Mouse (Mus musculus) heart, embryonic 10.5 days (tissue): Measurements from ENCODE around the gene Gm28047. TPM values are rescaled to one million over a fixed set of nuclear protein-coding genes. Genes with fewer than 3 reads are reported as not detected.

Source experiments
- DNase-seq: peaks from one replicate; pipeline ENCODE4 v3.0.0-alpha.2; 2017; ENCODE audit warnings: low spot score
- H3K27ac ChIP-seq: fragments of 300-500 bp; sonication (generic); 2 replicates; pipeline ENCODE4 v1.5.1; 2016; ENCODE audit warnings: mild to moderate bottlenecking
- H3K27me3 ChIP-seq: fragments of 300-500 bp; sonication (generic); 2 replicates; pipeline ENCODE4 v1.6.1; 2016; ENCODE audit warnings: mild to moderate bottlenecking; ENCODE audit not compliant: poor library complexity, insufficient read depth, severe bottlenecking
- H3K36me3 ChIP-seq: fragments of 300-500 bp; sonication (generic); 2 replicates; pipeline ENCODE4 v1.6.1; 2016; ENCODE audit warnings: mild to moderate bottlenecking, moderate library complexity
- H3K4me1 ChIP-seq: fragments of 300-500 bp; sonication (generic); 2 replicates; pipeline ENCODE4 v1.6.1; 2016; ENCODE audit warnings: mild to moderate bottlenecking
- H3K4me3 ChIP-seq: fragments of 300-500 bp; sonication (generic); 2 replicates; pipeline ENCODE4 v1.5.1; 2016; ENCODE audit warnings: mild to moderate bottlenecking, moderate library complexity
- H3K9me3 ChIP-seq: fragments of 300-500 bp; sonication (generic); 2 replicates; pipeline ENCODE4 v1.6.1; 2016; ENCODE audit warnings: mild to moderate bottlenecking, moderate library complexity
- WGBS: fragments of 180-500 bp; shearing (Covaris S2); methylation state at CpG from one replicate; pipeline ENCODE4 v1.1.7; 2016; 5-methylcytosine and 5-hydroxymethylcytosine counted together
- polyA plus RNA-seq: library from polyadenylated mRNA; unstranded; fragments of >200 nt; fragmentation: Nextera tagmentation; extraction: Ambion mirVana; gene quantifications from 2 replicates; pipeline ENCODE4 v1.2.1, GENCODE M21; 2016

Gm28047 gene
- polyA plus RNA-seq, 1 experiment from 2014 or later, result not detected

DNA sequence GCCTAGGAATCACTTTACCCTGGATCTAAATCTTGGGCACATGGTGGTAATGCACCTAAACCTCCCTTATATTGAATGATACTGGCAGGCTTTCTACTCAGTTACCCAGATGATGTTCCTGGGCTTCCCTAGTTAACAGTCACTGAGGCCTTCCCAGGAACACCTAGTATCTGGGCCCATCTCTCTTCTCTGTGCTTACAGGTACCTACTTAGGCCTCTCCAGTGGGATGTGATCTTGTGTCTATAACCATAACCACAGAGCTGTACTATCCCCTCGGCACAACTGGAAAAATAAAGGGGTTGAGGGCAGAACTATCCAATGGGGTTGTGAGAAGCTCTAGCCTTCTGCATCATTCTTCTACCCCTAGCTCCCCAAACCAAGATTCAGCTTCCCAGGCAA, 118.0 kb downstream of the Gm28047 start:
- Histone ChIP-seq H3K27me3 (no peaks in the 10 kb centered on the region), H3K4me3 (no peak overlapping the region), H3K27ac (no peak overlapping the region), H3K9me3 (no peaks in the 10 kb centered on the region), H3K36me3 (peaks cover 45% of the 10 kb centered on the region), H3K4me1 (peaks cover 27% of the 10 kb centered on the region)
- 88% methylated on average over 1 of the region's 1 CpGs for WGBS
- DNase-seq, result peak; percentile 22

DNA sequence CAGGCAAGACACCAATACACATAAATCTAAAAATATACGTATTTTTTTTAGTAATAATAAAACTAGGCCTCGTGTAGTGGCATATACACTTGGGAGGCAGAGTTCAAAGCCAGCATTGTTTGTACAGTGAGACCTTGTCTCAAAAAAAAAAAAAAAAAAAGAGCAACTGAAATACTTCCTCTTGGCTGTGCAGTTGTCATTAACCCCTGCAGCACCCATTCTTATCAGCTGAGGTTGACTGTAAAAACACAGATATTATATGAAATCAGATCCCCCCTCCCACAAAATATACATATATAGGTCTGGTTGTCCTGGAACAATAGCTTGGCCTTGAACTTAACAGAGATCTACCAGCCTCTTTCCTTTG, 118.4 kb downstream of the Gm28047 start:
- 65% methylated on average over 2 of the region's 2 CpGs for WGBS
- peaks cover 23% of the 10 kb centered on the region for H3K4me1 ChIP-seq
- no peak for DNase-seq
- no peak overlapping the region for H3K27ac ChIP-seq
- H3K4me3 ChIP-seq, result no peak overlapping the region
- H3K27me3 ChIP-seq, result no peaks in the 10 kb centered on the region
- H3K9me3 ChIP-seq, result no peaks in the 10 kb centered on the region
- peaks cover 49% of the 10 kb centered on the region for H3K36me3 ChIP-seq

DNA sequence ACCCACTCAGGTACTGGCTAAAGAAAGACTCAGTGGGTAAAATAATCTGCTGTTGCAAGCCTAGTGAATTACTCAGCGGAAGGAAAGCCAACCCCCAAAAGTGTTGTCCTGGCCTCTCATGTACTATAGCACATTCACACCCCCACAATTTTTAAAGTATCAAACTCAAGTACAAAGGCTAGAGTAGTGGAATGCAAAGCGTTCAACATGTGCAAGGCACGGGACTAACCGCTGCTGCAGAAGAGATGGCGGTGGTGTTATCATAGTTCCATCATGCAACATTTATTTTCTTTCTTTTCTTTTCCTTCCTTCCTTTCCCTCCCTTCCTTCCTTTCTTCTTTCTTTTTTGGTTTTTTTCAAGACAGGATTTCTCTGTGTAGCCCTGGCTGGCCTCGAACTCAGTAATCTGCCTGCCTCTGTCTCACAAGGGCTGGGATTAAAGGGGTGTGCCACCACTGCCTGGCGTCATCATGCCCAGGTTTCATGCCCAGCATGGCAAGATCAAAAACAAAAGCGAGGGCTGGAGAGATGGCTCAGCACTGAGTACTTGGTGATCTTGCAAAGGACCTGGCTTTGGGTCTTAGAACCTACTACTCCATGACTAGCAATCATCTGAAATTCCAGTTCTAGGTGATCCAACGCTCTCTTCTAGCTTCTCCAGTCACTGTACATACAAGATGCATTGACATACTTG, 119.0 kb downstream of the Gm28047 start:
- Histone ChIP-seq H3K9me3 (no peaks in the 10 kb centered on the region), H3K27me3 (no peaks in the 10 kb centered on the region), H3K36me3 (peaks cover 55% of the 10 kb centered on the region), H3K27ac (no peak overlapping the region), H3K4me3 (no peak overlapping the region), H3K4me1 (peaks cover 23% of the 10 kb centered on the region)
- WGBS, result 82% methylated on average over 9 of the region's 9 CpGs
- peak; percentile 68 for DNase-seq

DNA sequence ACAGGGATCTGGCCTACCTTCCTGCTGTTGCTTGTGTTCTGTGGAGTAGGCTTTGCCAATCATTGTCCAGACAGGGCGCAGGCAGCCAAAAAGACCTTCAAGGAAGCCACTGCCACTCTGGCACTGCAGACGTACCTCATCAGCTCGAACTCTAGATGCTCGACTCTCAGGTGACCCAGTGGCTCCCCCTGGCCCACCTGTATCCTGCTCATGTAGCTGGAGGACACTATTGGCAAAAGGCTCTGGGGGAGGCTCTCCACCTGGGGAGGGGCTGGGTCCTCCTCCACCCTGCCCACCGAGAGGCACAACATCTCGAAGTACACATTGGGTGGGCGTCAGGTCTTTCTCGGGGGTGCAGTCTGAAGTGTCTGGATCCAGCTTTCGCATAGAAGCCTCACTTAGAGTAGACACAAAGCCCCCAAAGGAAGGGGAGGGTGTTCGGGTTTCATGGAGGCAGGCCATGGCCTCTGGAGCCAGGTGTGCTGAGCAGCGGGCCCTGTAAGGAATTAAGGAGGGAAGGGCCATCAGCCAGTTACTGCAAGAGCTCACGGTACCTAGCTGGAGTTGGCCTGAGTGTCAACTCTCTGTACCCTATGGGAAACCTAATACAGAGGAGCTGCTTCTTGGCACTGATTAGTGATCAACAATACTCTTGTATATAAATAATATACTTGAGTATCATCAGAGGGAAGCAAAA, 119.6 kb downstream of the Gm28047 start:
- no peaks in the 10 kb centered on the region for H3K27me3 ChIP-seq
- no peak overlapping the region for H3K4me3 ChIP-seq
- no peaks in the 10 kb centered on the region for H3K9me3 ChIP-seq
- no peak overlapping the region for H3K27ac ChIP-seq
- peaks cover 62% of the 10 kb centered on the region for H3K36me3 ChIP-seq
- DNase-seq, result peak; percentile 73
- peaks cover 21% of the 10 kb centered on the region for H3K4me1 ChIP-seq
- WGBS, result 71% methylated on average over 12 of the region's 12 CpGs

DNA sequence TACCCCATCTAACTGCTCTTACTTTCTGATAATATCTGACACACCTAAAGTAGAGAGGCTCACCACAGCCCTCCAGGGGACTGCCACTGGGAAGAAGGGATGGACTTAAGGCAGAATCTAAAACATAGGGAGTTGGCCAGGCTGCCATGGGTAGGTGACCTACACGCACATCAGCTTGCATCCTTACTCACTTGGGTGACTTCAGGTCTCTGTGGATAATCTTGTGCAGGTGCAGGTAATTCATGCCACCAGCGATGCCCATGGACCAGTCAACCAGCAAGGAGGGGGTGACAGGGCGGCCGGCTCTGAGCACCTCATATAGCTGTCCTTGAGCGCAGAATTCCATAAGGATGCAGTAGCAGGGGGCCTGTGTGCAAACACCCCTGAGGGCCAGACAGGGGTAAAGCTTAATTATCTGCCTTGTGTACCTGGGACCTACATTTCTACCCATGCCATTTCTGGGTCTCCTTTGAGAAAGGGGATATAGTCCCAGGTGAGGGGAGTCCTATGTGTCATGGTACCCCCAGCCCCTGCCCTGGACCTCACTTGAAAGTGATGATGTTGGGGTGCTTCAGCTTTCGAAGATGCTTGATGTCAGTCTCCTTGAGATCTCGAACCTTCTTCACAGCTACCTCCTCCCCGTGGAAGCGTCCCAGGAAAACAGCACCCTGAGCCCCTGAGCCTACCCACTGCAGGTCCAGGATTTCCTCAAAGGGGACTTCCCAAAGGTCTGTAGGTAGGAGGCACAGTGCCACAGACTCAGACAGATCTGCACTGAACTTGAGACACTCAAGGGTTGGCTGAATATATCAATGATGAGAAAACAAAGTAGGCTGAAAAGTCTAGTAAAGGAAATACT, 120.7 kb downstream of the Gm28047 start:
- no peaks in the 10 kb centered on the region for H3K9me3 ChIP-seq
- peaks cover 72% of the 10 kb centered on the region for H3K36me3 ChIP-seq
- DNase-seq, result peak; percentile 75
- no peak overlapping the region for H3K4me3 ChIP-seq
- 87% methylated on average over 9 of the region's 9 CpGs for WGBS
- no peaks in the 10 kb centered on the region for H3K27me3 ChIP-seq
- no peak overlapping the region for H3K27ac ChIP-seq
- H3K4me1 ChIP-seq, result peaks cover 11% of the 10 kb centered on the region; the same call in 1 of the 2 replicates

DNA sequence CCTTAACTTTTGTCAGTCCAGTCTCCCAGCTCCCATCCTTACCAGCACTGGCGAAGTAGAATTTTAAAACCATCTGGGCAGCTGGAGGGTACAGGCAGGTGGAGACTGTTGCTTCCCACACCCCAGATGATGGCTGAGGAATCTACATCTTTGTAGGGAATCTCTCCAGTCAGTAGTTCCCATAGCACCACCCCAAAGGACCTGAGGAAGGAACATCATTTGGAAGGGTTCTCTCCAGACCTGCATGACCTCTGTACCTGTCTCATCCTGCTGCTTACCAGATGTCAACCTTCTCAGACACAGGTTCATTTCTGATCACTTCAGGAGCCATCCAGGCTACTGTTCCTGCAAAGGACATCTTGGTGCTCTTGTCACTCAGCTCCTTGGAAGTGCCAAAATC, 121.4 kb downstream of the Gm28047 start, which contains the start of gene Gm10337:
Gene Gm10337 (plus strand): TSS at position 276 of the 400 bp plus-strand sequence.
- Histone ChIP-seq H3K9me3 (no peaks in the 10 kb centered on the region), H3K4me1 (0 out of 2 replicates have a peak, but pooled peaks cover 9% of the 10 kb centered on the region), H3K27ac (no peak within 1 kb of the TSS), H3K27me3 (no peaks in the 10 kb centered on the region), H3K36me3 (peaks cover 79% of the 10 kb centered on the region), H3K4me3 (no peak within 1 kb of the TSS)
- WGBS, result 90% methylated on average over 1 of the region's 1 CpGs
- no peak for DNase-seq

DNA sequence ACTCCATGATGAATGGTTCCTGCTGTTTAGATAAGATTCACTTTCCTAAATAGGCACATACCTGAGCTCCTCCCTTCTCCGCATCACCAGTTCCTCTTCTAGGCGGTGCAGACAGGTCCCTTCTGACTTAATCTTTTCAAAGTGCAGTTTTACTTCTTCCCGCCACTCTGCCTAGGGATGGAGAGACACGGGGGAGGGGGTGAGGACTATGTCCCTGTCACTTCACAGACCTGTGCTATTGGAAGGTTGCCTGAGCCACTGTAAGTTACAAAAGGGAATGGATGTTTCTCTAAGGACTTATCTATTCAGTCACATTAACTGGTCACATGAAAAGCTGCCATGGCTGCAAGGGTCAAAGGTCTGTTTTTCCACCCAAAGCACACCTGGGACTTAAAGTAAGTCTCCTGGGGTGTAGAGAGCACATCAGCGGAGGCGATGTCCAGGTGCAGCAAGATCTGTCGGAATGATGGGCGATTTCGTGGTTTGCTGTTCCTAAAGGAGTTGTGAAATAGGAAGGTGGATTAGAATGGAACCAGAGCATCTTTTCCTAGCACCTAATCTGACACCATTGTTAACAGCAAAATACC, 122.5 kb downstream of the Gm28047 start:
- WGBS, result 75% methylated on average over 9 of the region's 9 CpGs
- peaks cover 88% of the 10 kb centered on the region for H3K36me3 ChIP-seq
- DNase-seq, result no peak

DNA sequence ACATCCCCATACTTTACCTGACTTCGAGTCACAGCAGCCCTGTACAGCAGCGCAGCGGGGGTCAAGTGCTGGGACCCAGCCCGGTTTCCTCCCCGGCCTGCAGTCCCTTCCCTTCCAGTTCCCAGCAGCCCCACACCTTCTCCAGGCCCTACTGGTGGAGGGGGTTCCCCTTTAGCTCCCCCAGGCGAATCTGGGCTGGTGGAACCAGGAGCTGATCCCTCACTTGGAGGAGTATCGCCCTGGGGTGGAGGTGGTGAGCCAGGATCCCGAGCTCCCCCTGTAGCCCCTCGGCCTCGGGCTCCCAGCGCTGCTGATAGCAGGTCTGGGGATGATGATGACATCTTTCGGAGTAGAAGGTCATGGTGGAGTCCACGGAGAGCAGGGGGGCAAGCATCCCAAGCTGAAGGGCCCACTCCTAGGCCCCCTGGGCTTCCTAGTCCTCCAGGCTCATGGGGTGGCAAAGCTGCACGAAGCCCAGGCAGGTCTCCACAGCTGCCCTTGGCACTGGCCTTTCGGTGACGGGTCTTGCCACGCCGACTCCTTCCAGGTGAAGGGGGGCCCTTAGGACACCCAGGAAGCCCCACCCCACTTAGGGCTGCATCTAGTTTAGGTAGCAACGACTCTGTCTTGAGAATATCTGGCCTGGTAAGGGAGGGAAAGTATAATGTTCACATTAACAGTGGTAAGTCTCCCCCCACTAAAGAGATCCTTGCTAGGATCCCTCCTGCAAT, 123.6 kb downstream of the Gm28047 start:
- no peaks in the 10 kb centered on the region for H3K27me3 ChIP-seq
- H3K4me3 ChIP-seq, result no peak overlapping the region
- no peak overlapping the region for H3K27ac ChIP-seq
- no peak for DNase-seq
- peaks cover 93% of the 10 kb centered on the region for H3K36me3 ChIP-seq
- H3K4me1 ChIP-seq, result 0 out of 2 replicates have a peak, but pooled peaks cover 9% of the 10 kb centered on the region
- WGBS, result 90% methylated on average over 19 of the region's 19 CpGs
- no peaks in the 10 kb centered on the region for H3K9me3 ChIP-seq

More for the DNA sequence above, 122.5 kb downstream of the Gm28047 start:
- H3K9me3 ChIP-seq, result no peaks in the 10 kb centered on the region
- H3K4me3 ChIP-seq, result no peak overlapping the region
- H3K27ac ChIP-seq, result no peak overlapping the region
- 0 out of 2 replicates have a peak, but pooled peaks cover 9% of the 10 kb centered on the region for H3K4me1 ChIP-seq
- H3K27me3 ChIP-seq, result no peaks in the 10 kb centered on the region

DNA sequence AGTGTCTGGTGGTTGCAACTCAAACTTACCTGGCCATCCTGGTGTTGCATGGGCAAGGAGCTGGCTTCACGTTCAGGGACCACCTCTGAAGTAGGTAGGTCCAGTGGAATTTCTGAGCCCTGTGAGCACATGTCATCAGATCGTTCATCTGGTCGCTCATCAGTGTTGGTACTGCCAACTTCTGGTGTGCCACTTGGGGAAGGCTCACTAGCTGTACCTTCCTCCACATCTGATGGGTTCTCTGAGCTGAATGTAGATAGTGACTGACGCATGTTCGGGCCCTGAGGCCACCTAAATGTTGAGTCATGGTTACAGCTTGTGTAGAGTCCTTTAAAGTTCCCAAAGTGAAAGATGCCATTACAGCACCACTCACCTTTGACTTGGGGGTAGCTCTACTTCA, 124.4 kb downstream of the Gm28047 start:
- Histone ChIP-seq H3K36me3 (peaks cover 97% of the 10 kb centered on the region), H3K4me3 (no peak overlapping the region), H3K4me1 (0 out of 2 replicates have a peak, but pooled peaks cover 9% of the 10 kb centered on the region), H3K27ac (no peak overlapping the region), H3K27me3 (no peaks in the 10 kb centered on the region), H3K9me3 (no peaks in the 10 kb centered on the region)
- 86% methylated on average over 5 of the region's 5 CpGs for WGBS
- DNase-seq, result no peak

DNA sequence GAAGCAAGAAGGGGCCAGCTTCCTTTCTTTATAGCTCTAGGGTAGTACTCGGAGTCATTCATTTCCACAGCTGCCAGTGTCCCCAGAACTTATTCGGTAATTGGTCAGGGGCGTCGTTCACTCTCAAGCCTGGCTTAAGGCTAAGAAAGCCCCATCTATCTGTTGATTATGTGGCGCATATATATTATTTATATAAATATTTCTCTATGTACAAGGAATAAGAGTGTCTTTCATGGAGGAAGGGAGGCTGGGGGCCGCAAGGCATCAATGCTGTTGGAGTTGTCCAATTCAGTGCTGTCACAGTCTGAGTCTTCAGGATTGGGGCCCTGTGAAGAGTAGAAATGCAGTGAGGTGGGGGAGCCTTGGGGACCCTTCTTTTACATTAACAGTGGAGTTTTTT, 125.0 kb downstream of the Gm28047 start:
- Histone ChIP-seq H3K4me3 (no peak overlapping the region), H3K27ac (no peak overlapping the region), H3K27me3 (no peaks in the 10 kb centered on the region), H3K4me1 (0 out of 2 replicates have a peak, but pooled peaks cover 5% of the 10 kb centered on the region), H3K9me3 (no peaks in the 10 kb centered on the region), H3K36me3 (peaks cover 97% of the 10 kb centered on the region)
- WGBS, result 92% methylated on average over 6 of the region's 6 CpGs
- no peak for DNase-seq

DNA sequence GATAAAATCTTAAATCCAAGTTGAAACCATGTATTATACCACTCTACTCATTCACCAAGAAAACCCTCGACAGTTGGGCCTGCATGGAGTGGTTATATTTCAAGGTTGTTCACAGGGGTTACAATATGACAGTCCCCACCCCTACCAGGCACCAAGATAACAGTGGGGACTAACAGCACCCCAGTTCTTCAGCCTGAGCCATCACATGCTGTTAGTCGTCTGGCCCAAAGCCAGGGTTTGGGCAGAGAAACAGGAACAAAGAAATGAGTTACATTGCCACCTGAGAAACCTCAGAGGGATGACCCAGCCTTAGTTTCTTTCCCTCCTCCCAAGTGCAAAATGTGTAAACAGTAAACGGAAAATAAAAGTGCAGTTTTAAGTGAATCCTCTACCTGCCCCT, 125.5 kb downstream of the Gm28047 start:
- DNase-seq, result no peak
- H3K4me1 ChIP-seq, result 0 out of 2 replicates have a peak, but pooled peaks cover 5% of the 10 kb centered on the region
- H3K4me3 ChIP-seq, result no peak overlapping the region
- no peak overlapping the region for H3K27ac ChIP-seq
- no peaks in the 10 kb centered on the region for H3K9me3 ChIP-seq
- H3K36me3 ChIP-seq, result peaks cover 97% of the 10 kb centered on the region
- H3K27me3 ChIP-seq, result no peaks in the 10 kb centered on the region
- 82% methylated on average over 3 of the region's 3 CpGs for WGBS

DNA sequence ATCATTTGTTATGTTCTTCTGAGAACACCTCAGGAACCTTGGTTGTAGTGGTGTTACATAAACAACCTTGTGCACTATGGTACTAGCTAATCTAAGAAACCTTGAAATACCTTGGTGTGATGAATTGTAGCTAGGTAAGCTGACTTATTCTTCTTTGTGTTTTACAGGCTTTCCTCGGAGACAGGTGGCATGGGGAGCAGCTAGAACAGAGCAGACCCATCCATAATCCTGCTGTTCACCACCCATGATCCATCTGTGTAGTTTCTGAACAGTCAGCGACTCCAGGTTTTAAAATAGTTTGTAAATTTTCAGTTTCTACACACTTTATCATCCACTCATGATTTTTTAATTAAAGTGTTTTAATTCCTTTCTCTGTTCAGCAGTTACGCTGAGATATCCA, 126.5 kb downstream of the Gm28047 start:
- H3K36me3 ChIP-seq, result peaks cover 97% of the 10 kb centered on the region

More for the DNA sequence above, 126.5 kb downstream of the Gm28047 start:
- no peak overlapping the region for H3K4me3 ChIP-seq
- H3K27me3 ChIP-seq, result no peaks in the 10 kb centered on the region
- 93% methylated on average over 3 of the region's 3 CpGs for WGBS
- no peaks in the 10 kb centered on the region for H3K9me3 ChIP-seq
- no peak for DNase-seq
- no peak overlapping the region for H3K27ac ChIP-seq
- H3K4me1 ChIP-seq, result 0 out of 2 replicates have a peak, but pooled peaks cover 5% of the 10 kb centered on the region
